Mouse (Mus musculus): ENCODE data around the gene Sbf1. TPM values are rescaled to one million over a fixed set of nuclear protein-coding genes. Genes with fewer than 3 reads are reported as not detected.

The Sbf1 gene
- polyA plus RNA-seq, 1 experiment from 2014 or later, result 71.3 TPM

DNA sequence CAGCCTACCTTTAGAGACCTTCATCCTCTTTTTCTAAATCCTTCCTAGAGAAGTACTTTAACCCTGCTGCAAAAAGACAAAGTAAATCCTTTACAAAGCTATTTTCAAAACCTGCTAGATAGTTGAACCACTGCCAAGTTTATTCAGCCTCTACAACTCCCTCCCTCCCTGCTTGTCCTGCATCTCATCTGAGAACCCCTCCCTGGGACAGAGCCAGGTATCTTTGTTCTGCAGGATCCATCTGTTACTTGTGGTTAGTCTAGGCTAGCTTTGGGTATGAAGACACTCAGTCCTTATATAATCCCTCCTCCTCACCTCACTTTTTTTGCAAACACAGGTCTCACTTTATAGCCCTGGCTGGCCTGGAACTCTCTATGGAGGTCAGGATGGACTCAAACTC lies 30.1 kb downstream of the Sbf1 start:
- H3K27me3 ChIP-seq (ENCODE audit: insufficient read depth, low read length), result no peaks in the 10 kb centered on the region
- ATAC-seq (ENCODE audit: insufficient read depth), result no peak
- H3K9me3 ChIP-seq (ENCODE audit: low read depth, low read length), result no peaks in the 10 kb centered on the region
- peaks cover 81% of the 10 kb centered on the region for H3K36me3 ChIP-seq (ENCODE audit: insufficient read depth)
- TF ChIP-seq CTCF (IDR thresholded peaks at IDR 0.05; ENCODE audit: low read depth), result no peak
- H3K4me3 ChIP-seq (ENCODE audit: low read depth, low read length), result no peak overlapping the region
- peak; percentile 24 for DNase-seq
- H3K9ac ChIP-seq, result no peak overlapping the region
- no peaks in the 10 kb centered on the region for H3K4me1 ChIP-seq (ENCODE audit: insufficient read depth)
- no peak overlapping the region for H3K27ac ChIP-seq (ENCODE audit: low read depth)
- H3K4me2 ChIP-seq, result no peak overlapping the region

DNA sequence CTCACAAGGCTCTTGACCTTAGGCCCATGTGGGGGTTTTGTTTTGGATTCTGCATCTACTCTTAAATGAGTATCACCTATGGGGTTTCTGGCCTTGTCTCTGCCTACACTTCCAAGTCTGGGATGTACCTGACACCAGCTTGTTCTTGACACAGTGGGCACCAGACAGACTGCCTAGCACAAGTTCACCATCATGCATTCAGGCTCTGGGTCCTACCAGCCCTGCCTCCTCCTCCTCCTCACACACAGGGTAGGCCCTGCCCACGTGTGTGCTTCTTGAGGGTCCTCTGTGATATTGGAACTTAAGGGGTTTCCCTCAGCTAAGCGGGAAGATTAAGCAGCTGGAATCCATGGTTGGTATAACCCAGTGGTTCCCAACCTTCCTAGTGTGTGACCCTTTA lies 31.0 kb downstream of the Sbf1 start:
- WGBS, result 86% methylated on average over 2 of the region's 2 CpGs
- no peak for ATAC-seq (ENCODE audit: insufficient read depth)
- Histone ChIP-seq H3K4me1 (ENCODE audit: insufficient read depth) (no peaks in the 10 kb centered on the region), H3K36me3 (ENCODE audit: insufficient read depth) (peaks cover 77% of the 10 kb centered on the region), H3K9me3 (ENCODE audit: low read depth, low read length) (no peaks in the 10 kb centered on the region), H3K9ac (no peak overlapping the region), H3K4me3 (ENCODE audit: low read depth, low read length) (no peak overlapping the region), H3K27me3 (ENCODE audit: insufficient read depth, low read length) (no peaks in the 10 kb centered on the region), H3K4me2 (no peak overlapping the region), H3K27ac (ENCODE audit: low read depth) (no peak overlapping the region)
- no peak for DNase-seq
- no peak for TF ChIP-seq CTCF (IDR thresholded peaks at IDR 0.05; ENCODE audit: low read depth)

DNA sequence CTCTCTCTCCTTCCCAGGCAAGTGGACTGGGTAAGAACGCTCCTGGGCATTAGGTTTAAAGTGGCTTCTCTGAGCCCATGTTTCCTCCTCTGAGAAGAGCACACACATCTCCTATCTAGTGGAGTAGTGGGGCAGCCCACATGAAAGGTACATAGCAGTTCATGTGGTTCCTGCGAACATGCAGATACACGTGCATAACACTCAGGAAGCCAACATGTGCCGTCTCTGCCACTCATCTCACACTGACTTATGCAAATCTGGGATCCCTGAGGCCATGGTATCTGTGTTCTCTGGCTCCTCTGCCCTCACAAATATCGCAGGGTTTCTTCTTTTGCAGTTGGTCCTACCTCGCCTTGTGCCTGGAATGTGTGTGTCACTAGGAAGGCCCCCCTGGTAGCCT lies 32.6 kb downstream of the Sbf1 start:
- ATAC-seq (ENCODE audit: insufficient read depth) (no peak), DNase-seq (no peak)
- no peak for TF ChIP-seq CTCF (IDR thresholded peaks at IDR 0.05; ENCODE audit: low read depth)
- Histone ChIP-seq H3K36me3 (ENCODE audit: insufficient read depth) (peaks cover 74% of the 10 kb centered on the region), H3K9me3 (ENCODE audit: low read depth, low read length) (no peaks in the 10 kb centered on the region), H3K9ac (no peak overlapping the region), H3K4me2 (no peak overlapping the region), H3K4me1 (ENCODE audit: insufficient read depth) (no peaks in the 10 kb centered on the region), H3K27me3 (ENCODE audit: insufficient read depth, low read length) (no peaks in the 10 kb centered on the region), H3K27ac (ENCODE audit: low read depth) (no peak overlapping the region), H3K4me3 (ENCODE audit: low read depth, low read length) (no peak overlapping the region)
- WGBS, result 81% methylated on average over 6 of the region's 6 CpGs

DNA sequence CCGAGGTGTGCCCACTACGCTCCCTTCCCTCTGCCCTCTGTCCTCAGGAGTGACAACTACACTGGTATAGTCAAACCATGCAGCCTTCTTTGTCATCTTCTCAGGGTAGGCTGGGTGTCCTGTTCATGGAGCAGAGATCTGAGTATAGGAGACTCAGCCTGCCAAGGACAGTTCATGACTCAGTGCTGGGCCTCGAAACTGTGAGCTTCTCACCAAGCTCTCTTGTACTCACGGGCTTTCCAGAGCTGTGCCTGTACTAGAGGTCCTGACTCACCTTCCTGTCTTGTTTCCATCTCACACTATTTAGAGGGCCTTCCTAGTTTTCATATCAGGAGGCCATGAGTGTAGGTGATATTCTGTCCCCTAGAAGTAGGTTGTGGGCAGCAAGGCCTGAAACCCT lies 37.7 kb downstream of the Sbf1 start:
- no peak overlapping the region for H3K4me2 ChIP-seq
- H3K4me3 ChIP-seq (ENCODE audit: low read depth, low read length), result no peak overlapping the region
- DNase-seq, result no peak
- ATAC-seq (ENCODE audit: insufficient read depth), result no peak
- no peak overlapping the region for H3K9ac ChIP-seq
- no peaks in the 10 kb centered on the region for H3K27me3 ChIP-seq (ENCODE audit: insufficient read depth, low read length)
- no peaks in the 10 kb centered on the region for H3K9me3 ChIP-seq (ENCODE audit: low read depth, low read length)
- TF ChIP-seq CTCF (IDR thresholded peaks at IDR 0.05; ENCODE audit: low read depth), result no peak
- peaks cover 62% of the 10 kb centered on the region for H3K36me3 ChIP-seq (ENCODE audit: insufficient read depth)
- 91% methylated on average over 4 of the region's 4 CpGs for WGBS
- H3K4me1 ChIP-seq (ENCODE audit: insufficient read depth), result no peaks in the 10 kb centered on the region
- H3K27ac ChIP-seq (ENCODE audit: low read depth), result no peak overlapping the region

DNA sequence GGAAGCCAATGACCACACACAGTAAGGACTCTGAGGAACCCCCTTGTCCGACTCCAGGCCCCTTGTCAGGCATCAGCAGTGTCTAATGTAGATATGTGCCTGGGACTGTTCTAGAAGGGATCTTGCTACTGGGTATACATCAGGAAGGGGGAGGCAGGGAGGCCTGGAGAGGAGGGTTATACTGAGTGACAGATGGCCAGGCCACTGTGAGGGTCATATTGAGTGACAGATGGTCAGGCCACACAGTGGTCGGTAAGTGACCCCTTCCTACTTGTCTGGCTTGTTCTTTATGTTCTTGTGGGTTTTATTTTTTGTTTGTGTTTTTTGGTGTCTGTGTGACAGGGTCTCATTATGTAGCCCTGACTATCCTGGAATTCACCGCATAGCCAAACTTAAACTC lies 39.6 kb downstream of the Sbf1 start:
- no peak for TF ChIP-seq CTCF (IDR thresholded peaks at IDR 0.05; ENCODE audit: low read depth)
- no peaks in the 10 kb centered on the region for H3K4me1 ChIP-seq (ENCODE audit: insufficient read depth)

DNA sequence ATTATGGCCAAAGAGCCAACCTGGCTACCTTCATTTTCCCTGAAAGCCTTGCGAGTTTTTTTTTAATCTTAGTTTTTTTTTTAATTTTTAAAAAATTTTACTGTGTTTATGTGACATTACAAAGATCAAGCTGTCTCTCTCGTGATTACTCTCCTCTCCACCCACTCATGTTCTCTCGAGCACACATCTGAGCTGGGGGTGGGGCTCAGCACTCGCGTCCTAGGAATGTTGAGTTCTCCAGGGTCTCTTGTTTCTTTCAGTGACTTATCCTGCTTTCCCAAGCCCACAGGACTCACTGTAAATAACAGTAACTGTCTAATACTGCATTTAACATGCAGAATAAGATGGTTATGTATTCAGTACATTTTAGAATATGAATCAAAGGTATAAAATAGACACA lies 50.6 kb downstream of the Sbf1 start:
- Histone ChIP-seq H3K27me3 (ENCODE audit: insufficient read depth, low read length) (no peaks in the 10 kb centered on the region), H3K36me3 (ENCODE audit: insufficient read depth) (peaks cover 34% of the 10 kb centered on the region; the same call in 1 of the 2 replicates), H3K27ac (ENCODE audit: low read depth) (no peak overlapping the region), H3K9me3 (ENCODE audit: low read depth, low read length) (no peaks in the 10 kb centered on the region), H3K9ac (no peak overlapping the region), H3K4me2 (no peak overlapping the region), H3K4me3 (ENCODE audit: low read depth, low read length) (no peak overlapping the region), H3K4me1 (ENCODE audit: insufficient read depth) (no peaks in the 10 kb centered on the region)
- DNase-seq, result no peak
- no peak for ATAC-seq (ENCODE audit: insufficient read depth)
- no peak for TF ChIP-seq CTCF (IDR thresholded peaks at IDR 0.05; ENCODE audit: low read depth)
- 57% methylated on average over 5 of the region's 5 CpGs for WGBS

More for the DNA sequence above, 39.6 kb downstream of the Sbf1 start:
- no peaks in the 10 kb centered on the region for H3K27me3 ChIP-seq (ENCODE audit: insufficient read depth, low read length)
- DNase-seq, result no peak
- ATAC-seq (ENCODE audit: insufficient read depth), result no peak
- peaks cover 50% of the 10 kb centered on the region for H3K36me3 ChIP-seq (ENCODE audit: insufficient read depth)
- no peak overlapping the region for H3K9ac ChIP-seq
- H3K4me3 ChIP-seq (ENCODE audit: low read depth, low read length), result no peak overlapping the region
- H3K4me2 ChIP-seq, result no peak overlapping the region
- H3K9me3 ChIP-seq (ENCODE audit: low read depth, low read length), result no peaks in the 10 kb centered on the region
- no peak overlapping the region for H3K27ac ChIP-seq (ENCODE audit: low read depth)
- 85% methylated on average over 3 of the region's 3 CpGs for WGBS

DNA sequence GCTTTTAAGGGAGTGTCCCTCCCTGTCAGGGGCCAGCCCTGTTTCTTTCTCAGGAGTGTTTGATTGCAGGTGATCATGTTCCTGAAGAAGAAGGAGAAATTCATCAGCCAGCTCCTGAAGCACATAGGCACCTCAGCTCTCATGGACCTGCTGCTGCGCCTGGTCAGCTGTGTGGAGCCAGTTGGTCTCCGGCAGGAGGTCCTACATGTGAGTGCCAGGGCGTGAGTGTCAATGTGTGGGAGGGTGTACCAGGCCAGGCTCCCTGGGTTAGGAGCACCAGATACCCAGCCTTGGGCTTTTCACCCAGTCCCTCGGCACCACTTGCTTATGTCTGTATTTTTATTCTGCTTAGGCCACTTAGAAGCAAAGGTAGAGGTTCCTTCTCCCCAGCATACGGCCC lies 56.1 kb downstream of the Sbf1 start:
- Histone ChIP-seq H3K27ac (ENCODE audit: low read depth) (no peak overlapping the region), H3K36me3 (ENCODE audit: insufficient read depth) (peaks cover 42% of the 10 kb centered on the region), H3K4me2 (no peak overlapping the region), H3K27me3 (ENCODE audit: insufficient read depth, low read length) (no peaks in the 10 kb centered on the region), H3K9me3 (ENCODE audit: low read depth, low read length) (no peaks in the 10 kb centered on the region), H3K4me3 (ENCODE audit: low read depth, low read length) (no peak overlapping the region), H3K9ac (no peak overlapping the region), H3K4me1 (ENCODE audit: insufficient read depth) (no peaks in the 10 kb centered on the region)
- no peak for DNase-seq
- 89% methylated on average over 5 of the region's 5 CpGs for WGBS
- no peak for TF ChIP-seq CTCF (IDR thresholded peaks at IDR 0.05; ENCODE audit: low read depth)
- ATAC-seq (ENCODE audit: insufficient read depth), result no peak

DNA sequence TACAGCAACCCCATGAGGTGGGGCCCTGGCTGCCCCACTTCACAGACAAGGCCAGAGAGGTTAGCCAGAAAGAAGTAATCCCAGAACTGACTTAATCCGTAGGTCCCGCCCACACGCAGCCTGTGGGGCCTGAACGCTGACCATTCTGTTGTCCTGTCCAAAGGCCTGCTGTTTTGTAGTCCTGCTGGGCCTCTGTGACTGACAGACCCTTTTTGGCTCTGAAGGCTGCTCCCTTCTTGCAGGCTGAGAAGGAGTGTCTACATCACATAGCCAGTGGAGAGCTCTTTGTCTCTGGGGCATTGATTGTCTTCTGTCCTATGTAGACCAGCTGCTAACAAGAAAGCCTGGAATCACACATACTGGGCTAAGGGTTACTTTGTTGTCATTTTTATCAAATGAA lies 59.8 kb downstream of the Sbf1 start:
- no peaks in the 10 kb centered on the region for H3K4me1 ChIP-seq (ENCODE audit: insufficient read depth)
- ATAC-seq (ENCODE audit: insufficient read depth), result no peak
- no peaks in the 10 kb centered on the region for H3K9me3 ChIP-seq (ENCODE audit: low read depth, low read length)
- H3K4me2 ChIP-seq, result no peak overlapping the region
- no peak for DNase-seq
- H3K36me3 ChIP-seq (ENCODE audit: insufficient read depth), result peaks cover 37% of the 10 kb centered on the region
- H3K27me3 ChIP-seq (ENCODE audit: insufficient read depth, low read length), result no peaks in the 10 kb centered on the region
- no peak for TF ChIP-seq CTCF (IDR thresholded peaks at IDR 0.05; ENCODE audit: low read depth)
- H3K9ac ChIP-seq, result no peak overlapping the region
- 92% methylated on average over 4 of the region's 4 CpGs for WGBS
- no peak overlapping the region for H3K27ac ChIP-seq (ENCODE audit: low read depth)
- H3K4me3 ChIP-seq (ENCODE audit: low read depth, low read length), result no peak overlapping the region
